ENCODE assay signal across 9 mouse cellular contexts in the genomic region with DNA sequence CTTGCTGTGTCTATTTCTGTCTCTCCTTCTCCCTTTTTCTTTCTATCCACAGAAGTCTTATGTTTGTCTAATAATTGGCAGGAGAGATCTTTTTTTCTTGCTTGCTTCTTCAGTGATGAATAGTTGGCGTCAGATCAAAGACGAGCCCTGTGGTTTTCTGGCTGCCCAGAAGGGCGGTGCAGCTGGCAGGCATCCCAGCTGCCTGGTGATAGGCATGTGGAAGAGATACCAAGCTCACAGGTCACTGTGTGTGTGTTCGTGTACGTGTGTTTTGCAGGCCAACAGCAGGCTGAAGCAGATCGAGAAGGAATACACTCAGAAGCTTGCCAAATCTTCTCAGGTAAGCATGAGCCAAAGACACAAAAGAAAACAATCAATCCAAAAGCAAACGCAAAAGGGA.
DNase-seq lines count a peak whose midpoint lies in the region; ATAC-seq and TF ChIP-seq lines count a peak whose summit lies in the region.
"Had no signal": no experiment of that assay in that cellular context is flagged by ENCODE, and none has a peak within 500 bp of the region (broad histone marks: within the 10 kb centered on the region; RNA-seq: fewer than 3 reads in every experiment).

No protein-coding gene starts in this region.

- no peaks in the 10 kb centered on the region for H3K9me3 ChIP-seq in midbrain, embryonic 14.5 days (ENCODE audit: control insufficient read depth, low read length)
- no peaks in the 10 kb centered on the region for H3K9me3 ChIP-seq in midbrain, embryonic 11.5 days (ENCODE audit: control insufficient read depth, low read length)
- no peaks in the 10 kb centered on the region for H3K9me3 ChIP-seq in forebrain, embryonic 14.5 days (replicated peaks; ENCODE audit: control insufficient read depth, low read length)
- H3K9me3 ChIP-seq: liver, embryonic 13.5 days had no signal

- peak overlapping the region; percentile 50; the same call in 1 of the 2 replicates for H3K27ac ChIP-seq in midbrain, embryonic 14.5 days (replicated peaks; ENCODE audit: low read depth, low read length)
- H3K27ac ChIP-seq in midbrain, embryonic 11.5 days (ENCODE audit: low read depth, low read length) = no peak overlapping the region
- H3K27ac ChIP-seq in forebrain, embryonic 14.5 days (ENCODE audit: low read depth, low read length) = no peak overlapping the region
- H3K27ac ChIP-seq: liver, embryonic 13.5 days had no signal

- H3K27me3 ChIP-seq in midbrain, embryonic 14.5 days (ENCODE audit: control insufficient read depth, insufficient read depth, low read length) = no peaks in the 10 kb centered on the region
- H3K27me3 ChIP-seq in midbrain, embryonic 11.5 days (ENCODE audit: control insufficient read depth, insufficient read depth, low read length) = no peaks in the 10 kb centered on the region
- no peaks in the 10 kb centered on the region for H3K27me3 ChIP-seq in forebrain, embryonic 14.5 days (replicated peaks; ENCODE audit: control insufficient read depth, insufficient read depth, low read length)
- H3K27me3 ChIP-seq: liver, embryonic 13.5 days had no signal

- H3K4me3 ChIP-seq in midbrain, embryonic 14.5 days (replicated peaks; ENCODE audit: low read depth, low read length) = no peak overlapping the region
- H3K4me3 ChIP-seq in midbrain, embryonic 11.5 days (ENCODE audit: low read depth, low read length) = no peak overlapping the region
- H3K4me3 ChIP-seq in forebrain, embryonic 14.5 days (ENCODE audit: low read depth, low read length) = no peak overlapping the region
- peak overlapping the region; percentile 15 for H3K4me3 ChIP-seq in lung, adult 2 months (replicated peaks; ENCODE audit: extremely low read depth, low read depth, low read length)
- H3K4me3 ChIP-seq: liver, embryonic 13.5 days had no signal

- 0 out of 2 replicates have a peak overlapping the region, but pooled peaks have one; percentile 0 for H3K4me2 ChIP-seq in midbrain, embryonic 14.5 days (ENCODE audit: low read length)
- H3K4me2 ChIP-seq in midbrain, embryonic 11.5 days = no peak overlapping the region
- H3K4me2 ChIP-seq in forebrain, embryonic 14.5 days (ENCODE audit: low read length) = peak overlapping the region; percentile 11; the same call in 1 of the 2 replicates
- H3K4me2 ChIP-seq: liver, embryonic 13.5 days had no signal

- peak; percentile 83 for DNase-seq in midbrain, embryonic 14.5 days
- no peak for DNase-seq in midbrain, embryonic 11.5 days (ENCODE audit: low spot score, missing footprints)
- peak; percentile 90 to 92 for DNase-seq in adrenal gland, postnatal 36 days
- DNase-seq in forebrain, embryonic 14.5 days (ENCODE audit: low spot score) = peak; percentile 85
- peak; percentile 36 for DNase-seq in heart, postnatal 25 days (ENCODE audit: low spot score)
- peak; percentile 29 for DNase-seq in lung, adult 2 months
- DNase-seq in right cerebral cortex, postnatal 4 days = peak; percentile 49
- DNase-seq: liver, embryonic 13.5 days had no signal

- no peaks in the 10 kb centered on the region for H3K36me3 ChIP-seq in midbrain, embryonic 14.5 days (ENCODE audit: control insufficient read depth, insufficient read depth, low read length)
- no peaks in the 10 kb centered on the region for H3K36me3 ChIP-seq in midbrain, embryonic 11.5 days (ENCODE audit: control insufficient read depth, insufficient read depth, low read length)
- H3K36me3 ChIP-seq in forebrain, embryonic 14.5 days (ENCODE audit: control insufficient read depth, insufficient read depth, low read length) = no peaks in the 10 kb centered on the region
- H3K36me3 ChIP-seq: liver, embryonic 13.5 days had no signal

- WGBS in midbrain, embryonic 14.5 days = 32% methylated on average over 7 of the region's 7 CpGs
- 66% methylated on average over 7 of the region's 7 CpGs for WGBS in midbrain, embryonic 11.5 days
- WGBS in forebrain, embryonic 14.5 days = 16% methylated on average over 7 of the region's 7 CpGs
- 13% methylated on average over 7 of the region's 7 CpGs for WGBS in lung, adult 2 months

- peaks cover 12% of the 10 kb centered on the region for H3K4me1 ChIP-seq in midbrain, embryonic 14.5 days (ENCODE audit: control insufficient read depth, insufficient read depth, low read length)
- H3K4me1 ChIP-seq in midbrain, embryonic 11.5 days (ENCODE audit: control insufficient read depth, insufficient read depth, low read length) = peaks cover 3% of the 10 kb centered on the region; the same call in 1 of the 2 replicates
- peaks cover 7% of the 10 kb centered on the region for H3K4me1 ChIP-seq in forebrain, embryonic 14.5 days (ENCODE audit: control insufficient read depth, insufficient read depth, low read length)
- peaks cover 12% of the 10 kb centered on the region for H3K4me1 ChIP-seq in lung, adult 2 months (ENCODE audit: control insufficient read depth, insufficient read depth, low read length)

- H3K9ac ChIP-seq in midbrain, embryonic 14.5 days (replicated peaks; ENCODE audit: low read length) = no peak overlapping the region
- no peak overlapping the region for H3K9ac ChIP-seq in midbrain, embryonic 11.5 days (ENCODE audit: low read length)
- no peak overlapping the region for H3K9ac ChIP-seq in forebrain, embryonic 14.5 days (ENCODE audit: low read length)
- H3K9ac ChIP-seq: liver, embryonic 13.5 days had no signal

- TF ChIP-seq POLR2A in lung, adult 2 months (IDR thresholded peaks at IDR 0.05; ENCODE audit: borderline replicate concordance, extremely low read depth, low read depth, low read length) = no peak

- intact Hi-C loops in heart, postnatal 25 days (cut with DNase I) = no loop called here

- no peak for TF ChIP-seq CTCF in lung, adult 2 months (IDR thresholded peaks at IDR 0.05; ENCODE audit: insufficient read depth, low read length)

- ATAC-seq in midbrain, embryonic 14.5 days (ENCODE audit: low FRiP score, low TSS enrichment) = no peak; the same call in 1 of the 2 replicates
- ATAC-seq in midbrain, embryonic 11.5 days (ENCODE audit: low FRiP score) = no peak
- ATAC-seq in forebrain, embryonic 14.5 days = peak; percentile 81
- ATAC-seq in inflammation-experienced regulatory T-cells, adult 6 months = no peak
